Mouse (Mus musculus) forebrain, embryonic 13.5 days (tissue): ENCODE data around the gene Cd6. TPM values are rescaled to one million over a fixed set of nuclear protein-coding genes. Genes with fewer than 3 reads are reported as not detected.
A peak's percentile ranks its signal among the peaks of the same experiment; 100 is the strongest.

Source experiments
- ATAC-seq: fragments of 200-750 bp; cut with Nextera tagmentation; 2 replicates; pipeline ENCODE4 v1.8.0; 2017
- H3K27ac ChIP-seq: fragments of 300-500 bp; sonication (generic); 2 replicates; pipeline ENCODE4 v1.5.1; 2015; ENCODE audit warnings: inconsistent platforms, mild to moderate bottlenecking, moderate library complexity
- H3K27me3 ChIP-seq: fragments of 300-500 bp; sonication (generic); 2 replicates; pipeline ENCODE4 v1.6.1; 2015; ENCODE audit warnings: mild to moderate bottlenecking, inconsistent platforms
- H3K36me3 ChIP-seq: fragments of 300-500 bp; sonication (generic); 2 replicates; pipeline ENCODE4 v1.6.1; 2015; ENCODE audit warnings: mild to moderate bottlenecking, inconsistent platforms; ENCODE audit not compliant: poor library complexity, severe bottlenecking
- H3K4me1 ChIP-seq: fragments of 300-500 bp; sonication (generic); 2 replicates; pipeline ENCODE4 v1.6.1; 2015; ENCODE audit warnings: inconsistent platforms
- H3K4me2 ChIP-seq: fragments of 300-500 bp; sonication (generic); 2 replicates; pipeline ENCODE4 v1.6.1; 2015; ENCODE audit warnings: inconsistent platforms, mild to moderate bottlenecking, moderate library complexity
- H3K4me3 ChIP-seq: fragments of 300-500 bp; sonication (generic); 2 replicates; pipeline ENCODE4 v1.5.1; 2015; ENCODE audit warnings: mild to moderate bottlenecking, inconsistent platforms
- H3K9ac ChIP-seq: fragments of 300-500 bp; sonication (generic); 2 replicates; pipeline ENCODE4 v1.6.1; 2015; ENCODE audit warnings: mild to moderate bottlenecking, inconsistent platforms
- H3K9me3 ChIP-seq: fragments of 300-500 bp; sonication (generic); replicated peaks from 2 replicates; pipeline ENCODE4 v1.6.1; 2016; ENCODE audit warnings: inconsistent platforms
- WGBS: fragments of 180-500 bp; shearing (Covaris S2); methylation state at CpG from one replicate; pipeline ENCODE4 v1.1.7; 2015; 5-methylcytosine and 5-hydroxymethylcytosine counted together
- polyA plus RNA-seq: library from polyadenylated mRNA; unstranded; fragments of >200 nt; fragmentation: Nextera tagmentation; extraction: Ambion mirVana; gene quantifications from 2 replicates; pipeline ENCODE4 v1.2.1, GENCODE M21; 2015

The Cd6 gene
- polyA plus RNA-seq, 1 experiment from 2014 or later: not detected

DNA sequence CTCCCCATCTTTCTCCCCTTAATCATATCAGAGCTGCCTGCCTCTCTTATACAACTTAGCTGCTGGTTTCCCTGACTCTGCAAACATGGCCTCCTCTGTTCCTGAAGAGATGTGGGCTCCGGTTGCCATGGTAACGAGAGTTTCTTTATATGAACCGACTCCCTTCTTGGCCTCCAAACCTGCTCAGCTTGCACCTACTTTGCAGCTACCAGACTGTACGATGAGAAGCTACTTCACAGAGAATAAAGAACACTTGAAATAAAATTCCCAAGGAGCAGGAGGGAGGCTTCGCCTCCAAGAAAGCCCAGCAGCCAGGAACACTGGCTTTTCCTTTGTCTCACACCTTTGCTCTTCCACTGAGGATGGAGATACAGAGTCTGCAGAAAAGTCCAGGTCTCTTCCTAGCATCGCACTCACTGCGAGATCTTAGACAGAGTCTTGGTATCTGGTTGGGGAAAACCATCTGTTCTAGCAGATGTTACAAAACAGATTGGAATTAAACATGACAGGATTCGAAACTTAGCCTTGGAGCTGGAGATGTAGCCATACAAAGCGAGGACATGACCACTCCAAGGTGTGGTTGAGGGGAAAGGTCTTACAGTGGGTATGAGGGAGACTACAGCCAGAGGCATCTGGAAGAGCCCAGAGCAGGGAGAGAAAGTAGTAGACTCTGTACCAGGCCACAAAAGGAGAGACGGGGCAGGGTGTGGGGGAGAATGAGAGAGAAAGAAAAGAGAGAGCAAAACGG is 20.3 kb downstream of the Cd6 start:
- Histone ChIP-seq H3K4me1 (peaks cover 18% of the 10 kb centered on the region), H3K27me3 (no peaks in the 10 kb centered on the region), H3K27ac (peak overlapping the region; percentile 60), H3K4me2 (no peak overlapping the region), H3K9me3 (no peaks in the 10 kb centered on the region), H3K36me3 (no peaks in the 10 kb centered on the region), H3K4me3 (no peak overlapping the region), H3K9ac (no peak overlapping the region)
- peak; percentile 85 for ATAC-seq
- 67% methylated on average over 11 of the region's 11 CpGs for WGBS

- H3K27me3 ChIP-seq: no peaks in the 10 kb centered on the region
- no peak overlapping the region for H3K4me3 ChIP-seq
- 91% methylated on average over 12 of the region's 12 CpGs for WGBS
- H3K27ac ChIP-seq: peak overlapping the region; percentile 60
- no peak overlapping the region for H3K4me2 ChIP-seq
- H3K4me1 ChIP-seq: peaks cover 18% of the 10 kb centered on the region
- H3K9me3 ChIP-seq: no peaks in the 10 kb centered on the region
- H3K36me3 ChIP-seq: no peaks in the 10 kb centered on the region
- ATAC-seq: peak; percentile 11; the same call in 1 of the 2 replicates
- no peak overlapping the region for H3K9ac ChIP-seq
Measured at GRCm38 (mm10) chr19:10808524-10809233, 21.2 kb downstream of the Cd6 start.

- WGBS: 88% methylated on average over 11 of the region's 11 CpGs
- Histone ChIP-seq H3K4me3 (no peak overlapping the region), H3K27ac (no peak overlapping the region), H3K9ac (no peak overlapping the region), H3K4me1 (peaks cover 18% of the 10 kb centered on the region), H3K27me3 (no peaks in the 10 kb centered on the region), H3K9me3 (no peaks in the 10 kb centered on the region), H3K36me3 (no peaks in the 10 kb centered on the region), H3K4me2 (no peak overlapping the region)
- ATAC-seq: no peak
Measured at GRCm38 (mm10) chr19:10805661-10806285, 24.1 kb downstream of the Cd6 start.

DNA sequence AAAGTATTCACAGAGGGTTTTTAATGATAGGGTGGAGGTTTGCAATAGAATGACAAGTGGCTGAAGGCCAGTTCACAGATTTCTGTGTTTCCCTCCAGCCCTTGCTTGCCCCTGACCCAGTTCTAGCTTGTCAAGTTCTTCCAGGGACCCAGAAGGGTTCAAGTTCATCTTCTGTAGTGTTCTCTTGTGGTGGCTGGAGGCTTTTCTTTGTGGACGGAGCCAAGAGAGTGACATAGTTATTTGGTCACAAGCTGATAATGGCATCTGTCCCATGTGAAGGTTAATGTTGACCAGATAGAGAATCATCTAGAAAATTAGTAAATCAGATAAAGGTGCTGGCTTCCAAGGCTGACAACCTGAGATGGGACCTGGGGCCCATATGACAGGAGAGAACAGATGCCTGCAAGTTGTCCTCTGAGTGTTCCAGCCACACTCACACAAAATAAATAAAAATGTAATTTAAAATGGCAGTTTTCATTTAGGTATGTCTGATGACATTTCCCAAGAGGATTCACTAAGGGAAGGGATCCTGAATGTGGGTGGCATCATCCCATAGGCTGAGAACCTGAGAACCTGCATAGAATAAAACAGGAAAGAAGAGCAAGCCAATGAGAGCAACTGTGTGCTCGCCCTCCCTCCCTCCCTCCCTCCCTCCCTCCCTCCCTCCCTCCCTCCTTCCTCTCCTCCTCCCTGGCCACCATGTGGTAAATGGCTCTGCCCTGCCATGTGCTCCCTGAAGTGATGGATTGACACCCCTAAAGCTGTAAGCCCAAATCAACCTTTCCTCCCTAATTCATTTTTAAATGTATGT is 24.8 kb downstream of the Cd6 start:
- no peaks in the 10 kb centered on the region for H3K9me3 ChIP-seq
- no peak for ATAC-seq
- H3K36me3 ChIP-seq: no peaks in the 10 kb centered on the region
- H3K4me3 ChIP-seq: no peak overlapping the region
- peaks cover 15% of the 10 kb centered on the region for H3K4me1 ChIP-seq
- 82% methylated on average over 2 of the region's 2 CpGs for WGBS
- H3K27me3 ChIP-seq: no peaks in the 10 kb centered on the region
- no peak overlapping the region for H3K4me2 ChIP-seq
- no peak overlapping the region for H3K9ac ChIP-seq
- H3K27ac ChIP-seq: no peak overlapping the region

DNA sequence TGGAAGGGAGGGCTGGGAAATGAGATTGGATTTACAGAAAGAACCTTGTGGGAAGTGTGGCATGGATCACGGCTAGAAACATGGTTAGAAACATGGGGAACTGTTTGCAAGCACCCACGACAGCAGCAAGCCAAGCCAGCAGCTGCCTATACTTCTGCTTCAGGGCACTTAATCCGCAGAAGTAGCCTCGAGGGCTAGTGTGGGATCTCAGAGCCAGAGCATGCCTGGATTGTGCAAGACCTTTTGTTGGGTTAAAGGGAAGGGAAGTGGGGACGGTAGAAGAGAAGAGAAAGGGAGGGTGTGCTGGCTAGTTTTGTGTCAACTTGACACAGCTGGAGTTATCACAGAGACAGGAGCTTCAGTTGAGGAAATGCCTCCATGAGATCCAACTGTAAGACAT is 26.1 kb downstream of the Cd6 start:
- Histone ChIP-seq H3K9me3 (no peaks in the 10 kb centered on the region), H3K9ac (no peak overlapping the region), H3K36me3 (no peaks in the 10 kb centered on the region), H3K27me3 (no peaks in the 10 kb centered on the region), H3K27ac (no peak overlapping the region), H3K4me2 (no peak overlapping the region), H3K4me1 (peaks cover 2% of the 10 kb centered on the region; the same call in 1 of the 2 replicates), H3K4me3 (no peak overlapping the region)
- ATAC-seq: no peak
- 67% methylated on average over 5 of the region's 5 CpGs for WGBS

GRCm38 (mm10) chr19:10801906-10802305 is 28.0 kb downstream of the Cd6 start:
- Histone ChIP-seq H3K4me3 (no peak overlapping the region), H3K36me3 (no peaks in the 10 kb centered on the region), H3K4me1 (no peaks in the 10 kb centered on the region), H3K9ac (no peak overlapping the region), H3K4me2 (no peak overlapping the region), H3K9me3 (no peaks in the 10 kb centered on the region), H3K27me3 (no peaks in the 10 kb centered on the region), H3K27ac (no peak overlapping the region)
- WGBS: 87% methylated on average over 6 of the region's 6 CpGs
- ATAC-seq: no peak

DNA sequence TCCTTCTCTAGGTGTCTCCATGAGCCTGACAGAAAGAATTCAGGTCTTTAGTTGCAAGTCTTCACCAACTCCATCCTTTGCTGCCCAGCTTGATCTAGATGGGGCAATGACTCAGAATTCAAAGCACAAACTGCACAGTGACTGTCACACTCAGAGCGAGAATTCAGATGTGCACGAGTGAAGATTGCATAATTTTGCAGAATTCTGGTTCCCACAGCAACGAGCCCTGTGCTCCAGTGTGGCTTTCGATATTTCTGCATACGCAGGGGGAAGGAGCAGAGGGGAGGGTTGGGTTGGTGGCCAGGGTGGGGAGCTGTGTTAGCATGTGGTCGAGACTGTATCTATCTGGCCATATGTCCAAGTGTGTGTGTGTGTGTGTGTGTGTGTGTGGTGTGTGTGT is 28.8 kb downstream of the Cd6 start:
- Histone ChIP-seq H3K27ac (no peak overlapping the region), H3K4me1 (no peaks in the 10 kb centered on the region), H3K9me3 (no peaks in the 10 kb centered on the region), H3K4me3 (no peak overlapping the region), H3K36me3 (no peaks in the 10 kb centered on the region), H3K4me2 (no peak overlapping the region), H3K27me3 (no peaks in the 10 kb centered on the region), H3K9ac (no peak overlapping the region)
- WGBS: 71% methylated on average over 6 of the region's 6 CpGs
- peak; percentile 53; the same call in 1 of the 2 replicates for ATAC-seq

- H3K36me3 ChIP-seq: no peaks in the 10 kb centered on the region
- H3K27me3 ChIP-seq: no peaks in the 10 kb centered on the region
- no peak overlapping the region for H3K4me3 ChIP-seq
- H3K9ac ChIP-seq: no peak overlapping the region
- H3K9me3 ChIP-seq: no peaks in the 10 kb centered on the region
- WGBS: 95% methylated on average over 17 of the region's 17 CpGs
- H3K4me1 ChIP-seq: no peaks in the 10 kb centered on the region
- H3K4me2 ChIP-seq: no peak overlapping the region
- no peak for ATAC-seq
- no peak overlapping the region for H3K27ac ChIP-seq
Measured at GRCm38 (mm10) chr19:10799155-10799554, 30.7 kb downstream of the Cd6 start.

DNA sequence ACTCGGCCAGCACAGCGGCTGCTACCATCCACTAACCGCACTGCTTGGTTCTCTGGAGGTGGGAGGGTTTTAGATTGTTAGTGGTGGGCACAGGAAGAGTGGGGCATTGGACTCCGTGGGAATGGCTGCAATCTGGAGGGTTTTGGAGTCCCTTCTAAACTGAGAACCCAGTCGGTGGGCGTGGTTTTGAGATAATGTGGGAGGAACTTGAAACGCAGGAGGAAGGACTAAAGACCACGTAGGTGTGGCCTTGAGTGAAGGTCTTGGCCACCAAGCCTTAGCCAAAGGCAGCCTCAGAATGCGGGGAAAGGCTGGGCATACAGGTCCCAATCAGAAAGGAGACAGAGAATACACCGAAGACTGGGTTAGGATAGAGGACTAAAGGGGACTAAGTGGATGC is 31.3 kb downstream of the Cd6 start:
- no peaks in the 10 kb centered on the region for H3K27me3 ChIP-seq
- no peak for ATAC-seq
- H3K4me3 ChIP-seq: no peak overlapping the region
- H3K36me3 ChIP-seq: no peaks in the 10 kb centered on the region
- H3K9me3 ChIP-seq: no peaks in the 10 kb centered on the region
- H3K4me2 ChIP-seq: no peak overlapping the region
- no peak overlapping the region for H3K9ac ChIP-seq
- H3K4me1 ChIP-seq: no peaks in the 10 kb centered on the region
- 80% methylated on average over 10 of the region's 10 CpGs for WGBS
- no peak overlapping the region for H3K27ac ChIP-seq

DNA sequence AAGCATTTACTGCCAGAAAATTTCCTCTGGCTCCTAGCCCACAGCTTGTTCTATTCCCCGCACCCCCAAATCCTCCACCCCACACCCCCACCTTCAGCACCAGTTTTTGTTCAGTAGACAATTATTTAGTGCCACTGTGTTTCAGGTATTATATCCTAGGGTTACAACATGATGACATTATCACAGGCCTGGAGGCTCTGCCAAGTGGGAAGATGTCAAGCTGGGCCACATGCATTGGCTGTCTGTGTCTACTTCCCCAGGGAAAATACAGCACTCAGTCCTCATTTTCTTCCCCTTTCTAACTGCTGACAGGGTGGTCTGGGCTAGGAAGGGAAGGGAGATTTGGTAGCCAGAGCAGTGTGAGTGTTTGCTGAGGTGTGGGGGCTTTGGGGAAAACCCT is 34.9 kb downstream of the Cd6 start:
- ATAC-seq: no peak
- Histone ChIP-seq H3K4me3 (no peak overlapping the region), H3K9ac (no peak overlapping the region), H3K27ac (no peak overlapping the region), H3K4me1 (no peaks in the 10 kb centered on the region), H3K9me3 (no peaks in the 10 kb centered on the region), H3K27me3 (no peaks in the 10 kb centered on the region), H3K4me2 (no peak overlapping the region), H3K36me3 (no peaks in the 10 kb centered on the region)
- WGBS: 89% methylated on average over 1 of the region's 1 CpGs

DNA sequence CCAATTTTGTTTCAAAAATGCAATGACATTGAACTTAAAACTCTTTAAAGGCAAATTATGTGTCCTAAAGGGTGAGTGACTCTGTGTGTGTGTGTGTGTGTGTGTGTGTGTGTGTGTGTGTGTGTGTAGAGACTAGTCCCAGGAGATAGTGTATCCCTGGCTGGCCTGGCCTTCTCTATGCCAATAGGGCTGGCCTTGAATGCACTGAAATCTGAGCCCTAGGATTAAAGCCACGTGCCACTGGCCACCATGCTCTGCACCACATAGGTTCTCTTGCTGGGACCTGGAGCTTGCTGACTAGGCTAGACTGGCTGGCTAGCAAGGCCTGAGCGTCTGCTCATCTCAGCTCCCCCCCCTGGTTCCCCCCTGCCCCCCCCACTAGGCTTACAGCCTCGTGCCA is 36.8 kb downstream of the Cd6 start:
- Histone ChIP-seq H3K36me3 (no peaks in the 10 kb centered on the region), H3K9me3 (no peaks in the 10 kb centered on the region), H3K4me2 (no peak overlapping the region), H3K4me3 (no peak overlapping the region), H3K4me1 (no peaks in the 10 kb centered on the region), H3K9ac (no peak overlapping the region), H3K27me3 (no peaks in the 10 kb centered on the region), H3K27ac (no peak overlapping the region)
- WGBS: 62% methylated on average over 3 of the region's 3 CpGs
- ATAC-seq: no peak

DNA sequence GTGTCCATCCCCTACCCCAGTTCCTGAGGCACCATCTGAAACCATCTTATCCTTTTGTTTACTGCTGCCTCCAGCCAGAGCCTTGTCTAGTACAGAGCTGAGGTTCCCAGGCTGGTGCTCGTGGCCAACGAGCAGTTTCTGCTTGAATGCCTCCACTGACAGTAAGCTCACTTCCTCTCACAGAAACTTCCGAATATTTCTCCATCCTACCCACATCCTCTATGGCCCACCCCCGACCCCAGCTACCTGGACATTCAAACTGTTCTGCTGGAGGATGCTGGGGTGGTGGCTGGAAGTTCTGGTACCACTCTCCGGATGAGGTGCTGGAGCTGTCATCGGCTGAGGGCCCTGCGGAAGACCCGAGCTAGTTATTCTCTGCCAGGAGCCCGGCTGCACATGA is 39.5 kb downstream of the Cd6 start:
- WGBS: 71% methylated on average over 9 of the region's 9 CpGs
- ATAC-seq: no peak
- Histone ChIP-seq H3K9ac (no peak overlapping the region), H3K36me3 (no peaks in the 10 kb centered on the region), H3K4me3 (no peak overlapping the region), H3K4me1 (no peaks in the 10 kb centered on the region), H3K27ac (no peak overlapping the region), H3K9me3 (no peaks in the 10 kb centered on the region), H3K4me2 (no peak overlapping the region), H3K27me3 (no peaks in the 10 kb centered on the region)
